Mouse (Mus musculus) liver, embryonic 11.5 days (tissue): ENCODE results near the gene Pex10. TPM values are rescaled to one million over a fixed set of nuclear protein-coding genes. Genes with fewer than 3 reads are reported as not detected.
A peak's percentile ranks its signal among the peaks of the same experiment; 100 is the strongest.

Source experiments
- ATAC-seq: fragments of 200-750 bp; cut with Nextera tagmentation; replicated peaks from 2 replicates; pipeline ENCODE4 v1.8.0; 2017; ENCODE audit warnings: moderate number of reproducible peaks, mild to moderate bottlenecking, moderate TSS enrichment, moderate library complexity; ENCODE audit not compliant: low FRiP score
- DNase-seq: peaks from one replicate; pipeline ENCODE4 v3.0.0-alpha.2; 2017; ENCODE audit warnings: low spot score
- H3K27ac ChIP-seq: fragments of 300-500 bp; sonication (generic); 2 replicates; pipeline ENCODE4 v1.5.1; 2014; ENCODE audit warnings: mild to moderate bottlenecking, low read depth, low read length, control low read depth
- H3K27me3 ChIP-seq: fragments of 300-500 bp; sonication (generic); replicated peaks from 2 replicates; pipeline ENCODE4 v1.6.1; 2014; ENCODE audit warnings: low read length, mixed read lengths; ENCODE audit not compliant: control insufficient read depth, insufficient read depth
- H3K36me3 ChIP-seq: fragments of 300-500 bp; sonication (generic); 2 replicates; pipeline ENCODE4 v1.6.1; 2014; ENCODE audit warnings: mild to moderate bottlenecking, low read length, moderate library complexity, mixed read lengths; ENCODE audit not compliant: control insufficient read depth, insufficient read depth
- H3K4me1 ChIP-seq: fragments of 300-500 bp; sonication (generic); replicated peaks from 2 replicates; pipeline ENCODE4 v1.6.1; 2014; ENCODE audit warnings: low read length, mixed read lengths; ENCODE audit not compliant: control insufficient read depth, insufficient read depth
- H3K4me2 ChIP-seq: fragments of 300-500 bp; sonication (generic); 2 replicates; pipeline ENCODE4 v1.6.1; 2014; ENCODE audit warnings: mild to moderate bottlenecking, control low read depth, moderate library complexity
- H3K4me3 ChIP-seq: fragments of 300-500 bp; sonication (generic); 2 replicates; pipeline ENCODE4 v1.5.1; 2014; ENCODE audit warnings: low read depth, low read length, control low read depth
- H3K9ac ChIP-seq: fragments of 300-500 bp; sonication (generic); 2 replicates; pipeline ENCODE4 v1.6.1; 2014; ENCODE audit warnings: low read depth, low read length, control low read depth
- H3K9me3 ChIP-seq: fragments of 300-500 bp; sonication (generic); 2 replicates; pipeline ENCODE4 v1.6.1; 2016; ENCODE audit warnings: low read length, inconsistent platforms, mixed read lengths; ENCODE audit not compliant: control insufficient read depth
- WGBS: fragments of 180-500 bp; shearing (Covaris S2); extraction: QIAGEN DNeasy Blood & Tissue Kit; methylation state at CpG from one replicate; pipeline ENCODE4 v1.1.7; 2014; 5-methylcytosine and 5-hydroxymethylcytosine counted together
- polyA plus RNA-seq: library from polyadenylated mRNA; unstranded; fragments of >200 nt; fragmentation: Nextera tagmentation; extraction: Ambion mirVana; gene quantifications from 2 replicates; pipeline ENCODE4 v1.2.1, GENCODE M21; 2014

Gene Pex10
- polyA plus RNA-seq, 1 experiment from 2014 or later: 7.2 TPM

- ATAC-seq (no peak), DNase-seq (no peak)
- H3K27me3 ChIP-seq: no peaks in the 10 kb centered on the region; the same call in 1 of the 2 replicates
- no peaks in the 10 kb centered on the region for H3K9me3 ChIP-seq
- H3K4me1 ChIP-seq: no peaks in the 10 kb centered on the region
- no peak overlapping the region for H3K9ac ChIP-seq
- no peak overlapping the region for H3K4me3 ChIP-seq
- peaks cover 8% of the 10 kb centered on the region; the same call in 1 of the 2 replicates for H3K36me3 ChIP-seq
- H3K4me2 ChIP-seq: no peak overlapping the region
- 78% methylated on average over 7 of the region's 7 CpGs for WGBS
- H3K27ac ChIP-seq: no peak overlapping the region
Measured at GRCm38 (mm10) chr4:155093431-155094149, 26.8 kb downstream of the Pex10 start.

- DNase-seq: peak; percentile 66
- Histone ChIP-seq H3K27ac (no peak overlapping the region), H3K27me3 (no peaks in the 10 kb centered on the region; the same call in 1 of the 2 replicates), H3K36me3 (peaks cover 8% of the 10 kb centered on the region; the same call in 1 of the 2 replicates), H3K9ac (no peak overlapping the region), H3K4me2 (no peak overlapping the region), H3K9me3 (no peaks in the 10 kb centered on the region), H3K4me3 (no peak overlapping the region), H3K4me1 (no peaks in the 10 kb centered on the region)
- peak; percentile 68; the same call in 1 of the 2 replicates for ATAC-seq
- WGBS: 67% methylated on average over 3 of the region's 3 CpGs
Measured at GRCm38 (mm10) chr4:155094565-155094964, 27.7 kb downstream of the Pex10 start.

GRCm38 (mm10) chr4:155095238-155095900 lies 28.6 kb downstream of the Pex10 start:
- no peaks in the 10 kb centered on the region; the same call in 1 of the 2 replicates for H3K27me3 ChIP-seq
- ATAC-seq (peak; percentile 63), DNase-seq (peak; percentile 77)
- peak overlapping the region; percentile 9; the same call in 1 of the 2 replicates for H3K9ac ChIP-seq
- 49% methylated on average over 8 of the region's 8 CpGs for WGBS
- no peaks in the 10 kb centered on the region for H3K9me3 ChIP-seq
- H3K27ac ChIP-seq: no peak overlapping the region
- H3K4me1 ChIP-seq: no peaks in the 10 kb centered on the region
- H3K4me3 ChIP-seq: no peak overlapping the region
- H3K36me3 ChIP-seq: peaks cover 5% of the 10 kb centered on the region; the same call in 1 of the 2 replicates
- no peak overlapping the region for H3K4me2 ChIP-seq

- Histone ChIP-seq H3K4me2 (no peak overlapping the region), H3K9ac (no peak overlapping the region), H3K27ac (no peak overlapping the region), H3K27me3 (no peaks in the 10 kb centered on the region; the same call in 1 of the 2 replicates), H3K9me3 (no peaks in the 10 kb centered on the region), H3K4me1 (no peaks in the 10 kb centered on the region), H3K4me3 (no peak overlapping the region), H3K36me3 (peaks cover 3% of the 10 kb centered on the region; the same call in 1 of the 2 replicates)
- DNase-seq: no peak
- ATAC-seq: no peak
- 83% methylated on average over 8 of the region's 8 CpGs for WGBS
Measured at GRCm38 (mm10) chr4:155095967-155096366, 29.2 kb downstream of the Pex10 start.

- H3K4me1 ChIP-seq: no peaks in the 10 kb centered on the region
- WGBS: 73% methylated on average over 6 of the region's 6 CpGs
- no peak overlapping the region for H3K4me2 ChIP-seq
- no peak overlapping the region; the same call in 1 of the 2 replicates for H3K4me3 ChIP-seq
- H3K9me3 ChIP-seq: no peaks in the 10 kb centered on the region
- DNase-seq (no peak), ATAC-seq (no peak)
- H3K27ac ChIP-seq: no peak overlapping the region
- no peak overlapping the region for H3K9ac ChIP-seq
- no peaks in the 10 kb centered on the region; the same call in 1 of the 2 replicates for H3K27me3 ChIP-seq
- peaks cover 3% of the 10 kb centered on the region; the same call in 1 of the 2 replicates for H3K36me3 ChIP-seq
Measured at GRCm38 (mm10) chr4:155097452-155097851, 30.6 kb downstream of the Pex10 start.

GRCm38 (mm10) chr4:155098572-155098971 lies 31.8 kb downstream of the Pex10 start:
- Histone ChIP-seq H3K4me3 (no peak overlapping the region), H3K4me2 (no peak overlapping the region), H3K27ac (no peak overlapping the region), H3K36me3 (no peaks in the 10 kb centered on the region), H3K9me3 (no peaks in the 10 kb centered on the region), H3K4me1 (no peaks in the 10 kb centered on the region), H3K9ac (no peak overlapping the region), H3K27me3 (no peaks in the 10 kb centered on the region; the same call in 1 of the 2 replicates)
- DNase-seq: no peak
- WGBS: 77% methylated on average over 4 of the region's 4 CpGs
- no peak for ATAC-seq

GRCm38 (mm10) chr4:155107886-155108285 lies 41.1 kb downstream of the Pex10 start:
- Histone ChIP-seq H3K4me3 (no peak overlapping the region), H3K4me1 (0 out of 2 replicates have a peak, but pooled peaks cover 2% of the 10 kb centered on the region), H3K4me2 (no peak overlapping the region), H3K9ac (no peak overlapping the region), H3K27ac (peak overlapping the region; percentile 59), H3K36me3 (no peaks in the 10 kb centered on the region), H3K9me3 (no peaks in the 10 kb centered on the region), H3K27me3 (no peaks in the 10 kb centered on the region)
- ATAC-seq (peak; percentile 86), DNase-seq (no peak)
- WGBS: 62% methylated on average over 4 of the region's 4 CpGs

- H3K27ac ChIP-seq: no peak overlapping the region
Measured at GRCm38 (mm10) chr4:155109471-155109870, 42.7 kb downstream of the Pex10 start.

More at GRCm38 (mm10) chr4:155109471-155109870, 42.7 kb downstream of the Pex10 start:
- no peaks in the 10 kb centered on the region for H3K9me3 ChIP-seq
- H3K4me2 ChIP-seq: no peak overlapping the region
- no peaks in the 10 kb centered on the region for H3K36me3 ChIP-seq
- 75% methylated on average over 5 of the region's 5 CpGs for WGBS
- H3K27me3 ChIP-seq: no peaks in the 10 kb centered on the region
- no peak for ATAC-seq
- no peak overlapping the region for H3K4me3 ChIP-seq
- 0 out of 2 replicates have a peak, but pooled peaks cover 2% of the 10 kb centered on the region for H3K4me1 ChIP-seq
- DNase-seq: no peak
- H3K9ac ChIP-seq: no peak overlapping the region
